Mouse (Mus musculus): ENCODE measurements around the gene Smim22.

Smim22 gene

DNA sequence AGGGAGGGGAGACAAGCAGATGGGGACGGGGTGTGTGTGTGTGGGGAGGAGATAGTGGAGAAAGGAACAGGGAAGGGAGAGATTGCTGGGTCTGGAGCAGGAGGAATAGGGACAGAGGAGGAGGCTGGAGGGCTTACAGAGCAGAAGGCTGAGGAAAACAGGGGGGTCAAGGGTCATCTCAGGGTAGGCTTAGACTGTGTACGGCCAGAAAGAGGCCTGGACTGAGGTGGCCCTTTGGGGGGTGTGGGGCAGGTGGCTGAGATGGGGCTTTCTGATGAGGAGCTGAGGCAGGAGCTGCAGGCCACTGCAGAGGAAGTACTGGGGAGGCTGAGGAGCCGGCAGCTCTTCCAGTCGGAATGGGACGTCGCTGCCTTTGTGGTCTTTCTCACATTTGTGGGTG lies 404 bp downstream of the Smim22 start:
- DNase-seq (ENCODE audit: extremely low spot score, low read depth, low spot score) = no peak

DNA sequence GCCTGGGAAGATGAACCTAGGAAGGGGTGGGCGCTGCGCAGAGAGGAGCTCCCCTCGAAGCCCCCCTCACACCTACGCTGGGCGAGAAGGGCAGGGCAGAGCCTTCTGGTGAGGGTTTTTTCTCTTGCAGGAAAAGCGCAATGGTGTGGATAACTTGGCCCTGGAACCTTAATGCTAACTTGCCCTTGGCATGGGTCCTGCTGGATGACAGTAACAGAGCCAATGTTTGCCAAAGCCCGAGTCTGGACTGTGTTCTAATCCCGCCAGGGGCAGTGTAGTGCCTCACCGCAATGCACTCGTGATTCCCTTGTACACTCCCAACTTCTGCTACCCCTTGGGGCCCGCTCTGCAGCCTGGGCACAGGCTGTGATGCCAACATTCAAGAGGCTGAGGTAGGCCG lies 988 bp downstream of the Smim22 start:
- DNase-seq (ENCODE audit: extremely low spot score, low read depth, low spot score) = no peak

DNA sequence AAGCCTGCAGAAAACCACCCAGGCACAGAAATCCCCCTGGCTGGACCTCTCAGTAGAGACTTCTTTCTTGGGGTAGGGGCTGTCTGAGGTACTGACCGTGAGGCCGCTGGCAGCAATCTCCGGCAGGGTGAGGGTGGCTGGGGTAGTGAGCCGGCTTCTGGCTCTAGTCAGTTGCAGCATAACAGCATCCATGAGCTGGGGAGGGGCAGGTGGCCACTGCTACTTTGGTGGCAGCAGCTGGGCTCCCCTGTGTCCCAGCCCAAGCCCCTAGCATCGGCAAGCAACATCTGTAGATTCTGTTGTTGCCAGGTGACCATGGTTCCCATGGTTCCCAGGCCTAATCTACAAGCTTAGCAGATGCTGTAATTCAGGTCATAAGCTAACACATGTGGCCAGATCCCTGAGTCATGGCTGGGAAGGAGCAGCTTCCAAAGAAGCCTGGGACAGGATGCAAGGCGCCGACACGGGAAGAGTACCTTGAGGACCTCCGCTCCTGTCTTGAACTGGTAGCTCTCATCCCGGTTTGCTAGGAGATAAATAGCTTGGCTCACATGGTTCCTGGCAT lies 3.4 kb downstream of the Smim22 start:
- DNase-seq (ENCODE audit: extremely low spot score, low read depth, low spot score) = no peak

DNA sequence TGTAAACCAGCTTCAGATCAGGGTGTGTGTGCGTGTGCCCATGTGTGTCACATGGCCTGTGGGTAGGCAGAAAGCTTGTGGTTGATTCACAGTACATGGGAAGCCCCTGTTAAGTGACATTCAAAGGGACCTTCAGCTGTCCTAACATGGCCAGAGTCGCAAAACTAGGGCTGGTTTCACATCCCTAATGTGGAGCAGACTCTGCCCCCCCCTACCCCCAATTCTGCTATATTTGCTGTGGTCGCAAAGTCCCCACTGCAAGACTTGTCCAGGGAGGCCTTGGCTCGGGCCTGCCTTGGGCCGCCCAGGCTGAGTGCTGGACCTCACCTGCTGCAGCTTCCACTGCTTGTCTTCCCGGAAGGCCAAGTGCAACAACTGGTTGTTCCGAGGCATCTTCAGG lies 4.2 kb downstream of the Smim22 start:
- no peak for DNase-seq (ENCODE audit: extremely low spot score, low read depth, low spot score)

DNA sequence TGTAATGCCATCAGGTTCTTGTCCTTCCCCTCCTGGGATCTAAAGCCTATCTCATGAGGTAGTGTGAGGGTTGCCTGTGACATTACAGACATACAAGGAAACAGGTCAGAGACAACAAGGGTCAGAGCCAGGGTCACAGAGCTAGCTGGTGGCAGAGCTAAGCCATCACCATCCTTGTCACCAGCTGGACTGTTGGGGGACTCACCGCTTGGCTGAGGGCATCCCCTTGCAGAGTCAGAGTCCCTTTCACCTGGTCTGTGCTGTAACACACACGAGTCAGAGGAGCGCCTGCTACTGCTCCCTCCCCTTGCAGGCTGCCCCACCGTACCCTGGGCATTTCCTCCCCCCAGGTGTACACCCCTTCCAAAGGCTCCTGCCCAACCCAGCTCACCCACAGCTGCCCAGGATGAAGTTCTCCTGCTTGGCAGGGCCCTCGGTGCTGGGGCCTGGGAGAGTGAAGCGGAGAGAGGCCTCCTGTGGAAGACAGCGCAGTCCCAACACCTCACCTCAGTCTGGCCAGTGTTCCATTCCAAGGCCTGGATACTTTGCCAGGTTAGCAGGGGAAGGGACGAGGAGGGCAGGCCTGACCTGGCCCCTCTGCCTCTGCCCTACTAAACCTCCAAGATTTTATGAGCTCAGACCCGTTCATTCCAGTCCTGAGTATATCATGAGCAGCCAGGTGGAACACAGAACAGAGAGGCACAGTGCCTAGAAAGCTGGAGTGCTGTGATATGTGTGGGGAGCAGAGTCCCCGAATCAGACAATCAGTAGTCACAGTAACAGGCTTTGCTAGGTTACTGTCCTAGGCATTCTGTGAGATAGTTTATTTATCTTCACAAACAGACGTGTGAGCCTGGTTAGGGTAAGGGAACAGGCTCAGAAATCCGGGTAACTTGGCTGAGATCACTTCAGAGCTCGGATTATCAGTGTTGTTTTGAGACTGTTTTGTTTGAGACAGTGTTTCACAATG lies 5.2 kb downstream of the Smim22 start:
- no peak for DNase-seq (ENCODE audit: extremely low spot score, low read depth, low spot score)

DNA sequence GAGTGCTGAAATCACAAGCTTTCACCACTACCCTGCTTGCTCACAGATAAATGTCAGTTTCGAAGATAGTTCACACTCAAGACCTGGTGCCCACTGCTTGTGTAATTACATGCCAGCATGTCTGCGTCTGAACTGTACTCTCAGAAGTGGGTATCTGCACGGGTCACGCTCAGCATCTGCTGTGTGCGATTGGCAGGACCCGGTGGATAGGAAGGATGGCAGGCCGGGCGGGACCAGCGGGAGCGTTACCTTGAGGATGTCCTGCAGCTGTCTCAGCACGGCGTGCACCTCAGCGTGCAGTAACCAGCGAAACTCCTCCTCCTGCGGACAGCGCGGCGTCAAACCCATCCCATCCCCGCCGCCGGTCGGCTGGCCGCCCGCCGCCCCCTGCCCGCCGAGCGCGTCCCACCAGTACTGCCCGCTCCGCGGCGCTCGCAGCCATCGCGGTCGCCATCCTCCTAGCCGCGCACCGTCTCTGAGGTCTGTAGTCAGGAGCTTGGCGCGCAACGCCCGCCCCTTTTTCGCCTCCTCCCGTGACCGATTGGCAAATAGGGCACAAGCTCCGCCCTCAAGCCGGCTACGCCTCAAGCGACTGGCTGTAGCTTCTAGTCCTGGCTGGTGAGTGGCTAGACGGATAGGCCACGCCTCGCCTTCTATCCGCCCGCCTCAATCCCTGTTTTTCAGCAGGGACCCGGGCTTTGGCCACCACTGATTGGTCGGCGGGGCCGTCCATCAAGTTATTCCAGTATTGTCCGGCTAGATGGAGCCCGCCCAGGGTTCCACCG lies 6.2 kb downstream of the Smim22 start, which contains the start of gene Rogdi:
Gene Rogdi (minus strand): TSS at position 500 of the 785 bp plus-strand sequence.
- DNase-seq (ENCODE audit: extremely low spot score, low read depth, low spot score) = peak; percentile 95

DNA sequence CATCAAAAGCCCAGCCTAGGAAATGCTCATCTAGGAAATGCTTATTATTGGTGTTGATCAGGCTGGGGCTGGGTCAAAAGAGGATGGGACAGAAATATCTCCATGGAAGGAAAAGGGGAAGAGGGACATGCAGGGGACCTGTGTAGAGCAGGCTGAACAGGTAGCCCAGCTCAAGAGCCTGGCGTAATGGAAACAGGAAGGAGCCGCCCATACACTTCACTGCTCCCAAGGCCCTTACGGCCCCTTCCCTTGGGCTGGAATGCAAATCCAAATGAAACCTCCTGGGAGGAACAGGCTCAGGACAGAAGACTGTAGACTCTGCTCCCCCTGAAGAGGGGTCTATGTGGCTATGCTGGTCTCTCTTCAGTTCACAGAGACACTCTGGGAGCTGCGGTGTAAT lies 7.5 kb downstream of the Smim22 start:
- no peak for DNase-seq (ENCODE audit: extremely low spot score, low read depth, low spot score)

DNA sequence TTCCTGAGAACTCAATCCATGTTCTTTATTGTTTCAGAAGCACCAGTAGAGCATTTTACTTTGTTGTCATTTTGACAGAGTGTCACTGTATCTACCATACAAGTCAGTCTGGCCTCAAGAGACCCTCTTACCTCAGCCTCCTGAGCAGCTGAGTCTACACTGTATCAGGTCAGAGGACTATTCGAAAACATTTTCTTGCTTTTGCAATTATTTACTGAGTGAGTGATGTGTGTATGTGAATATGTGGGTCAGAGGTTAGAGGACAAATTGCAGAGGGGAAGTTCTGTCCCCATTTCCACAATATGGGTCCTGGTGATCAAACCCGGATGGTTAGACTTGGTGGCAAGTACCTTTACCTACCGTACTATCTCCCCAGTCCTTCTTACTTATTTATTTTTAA lies 16.9 kb downstream of the Smim22 start:
- no peak for DNase-seq (ENCODE audit: extremely low spot score, low read depth, low spot score)

DNA sequence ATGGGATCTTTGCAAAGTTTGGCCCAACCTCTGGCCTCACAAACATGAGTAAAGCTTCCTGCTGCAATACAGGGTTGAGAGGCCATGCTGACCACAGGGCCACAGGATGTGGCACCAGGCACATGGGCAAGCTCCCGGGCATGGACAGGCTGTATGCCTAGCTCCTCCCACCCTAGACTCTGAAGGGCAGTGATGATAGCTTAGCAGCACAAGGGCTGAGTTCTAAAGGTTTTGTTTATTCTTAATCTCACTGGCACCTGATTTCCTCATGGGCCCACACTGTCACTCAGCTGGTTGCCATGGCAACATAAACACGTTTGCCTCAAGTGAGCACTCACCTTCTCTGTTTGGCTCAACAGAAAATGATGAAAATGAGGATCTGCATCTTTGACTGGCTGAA lies 22.8 kb downstream of the Smim22 start:
- no peak for DNase-seq (ENCODE audit: extremely low spot score, low read depth, low spot score)

DNA sequence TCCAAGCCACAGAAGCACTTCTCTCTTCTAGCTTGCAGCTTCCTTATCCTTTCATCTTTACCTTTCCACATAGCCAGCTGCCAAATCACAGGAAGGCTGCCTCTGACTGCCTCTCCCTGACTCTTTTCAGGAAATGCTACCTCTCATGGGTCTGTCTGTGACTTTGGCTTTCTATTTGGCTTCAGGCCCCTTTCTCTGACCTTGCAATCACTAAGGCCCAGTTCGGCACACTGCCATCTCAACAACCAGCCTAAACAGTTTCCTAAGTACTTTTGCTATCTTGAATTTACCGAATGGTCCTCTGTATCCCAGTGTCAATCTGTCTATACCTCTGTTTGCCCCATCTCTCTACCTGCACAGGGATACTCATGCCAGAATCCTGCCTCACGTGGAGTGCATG lies 28.5 kb downstream of the Smim22 start:
- DNase-seq (ENCODE audit: extremely low spot score, low read depth, low spot score) = no peak

DNA sequence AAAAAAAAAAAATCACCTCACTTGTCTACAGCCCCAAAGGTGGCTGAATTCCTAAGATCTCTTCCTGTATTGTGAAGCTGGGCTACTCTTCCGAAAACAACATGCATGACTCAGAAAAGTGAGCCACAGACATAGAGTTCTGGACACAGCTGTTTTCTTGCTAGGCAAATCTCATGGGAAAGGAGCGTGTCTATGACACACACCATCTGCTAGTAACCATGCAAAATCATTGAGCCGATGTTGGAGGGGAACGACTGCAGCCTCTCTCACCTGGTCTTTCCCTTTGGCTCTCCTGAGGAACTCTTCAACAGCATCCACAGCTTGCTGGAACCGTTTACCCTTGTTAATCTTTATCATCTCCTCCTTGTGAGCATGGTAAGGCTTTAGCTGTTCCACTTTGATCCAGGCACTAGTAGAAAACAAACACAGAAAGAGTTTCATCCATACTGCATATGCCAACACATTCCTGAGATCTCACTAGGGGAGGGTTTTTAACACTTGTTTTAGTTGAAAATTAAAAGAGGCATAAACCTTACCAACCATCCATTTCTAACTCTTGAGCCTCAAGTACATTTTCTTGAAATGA lies 29.7 kb downstream of the Smim22 start:
- no peak for DNase-seq (ENCODE audit: extremely low spot score, low read depth, low spot score)

DNA sequence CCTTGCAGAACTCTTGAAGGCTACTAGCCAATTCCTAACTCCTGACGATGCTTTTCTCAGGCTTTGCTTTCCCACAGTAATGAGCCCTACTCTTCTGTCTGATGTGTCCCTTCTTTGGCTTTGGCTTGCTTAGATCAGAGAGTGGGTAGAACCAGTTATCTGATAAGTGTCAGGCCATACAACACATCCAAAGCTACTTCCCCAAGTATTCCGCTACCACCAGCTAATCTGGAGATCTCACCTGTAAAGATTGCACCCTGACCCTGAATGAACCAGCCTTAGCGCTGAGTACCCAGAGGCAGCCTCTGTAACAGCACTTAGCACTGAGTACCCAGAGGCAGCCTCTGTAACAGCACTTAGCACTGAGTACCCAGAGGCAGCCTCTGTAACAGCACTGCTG lies 38.2 kb downstream of the Smim22 start:
- no peak for DNase-seq (ENCODE audit: extremely low spot score, low read depth, low spot score)

DNA sequence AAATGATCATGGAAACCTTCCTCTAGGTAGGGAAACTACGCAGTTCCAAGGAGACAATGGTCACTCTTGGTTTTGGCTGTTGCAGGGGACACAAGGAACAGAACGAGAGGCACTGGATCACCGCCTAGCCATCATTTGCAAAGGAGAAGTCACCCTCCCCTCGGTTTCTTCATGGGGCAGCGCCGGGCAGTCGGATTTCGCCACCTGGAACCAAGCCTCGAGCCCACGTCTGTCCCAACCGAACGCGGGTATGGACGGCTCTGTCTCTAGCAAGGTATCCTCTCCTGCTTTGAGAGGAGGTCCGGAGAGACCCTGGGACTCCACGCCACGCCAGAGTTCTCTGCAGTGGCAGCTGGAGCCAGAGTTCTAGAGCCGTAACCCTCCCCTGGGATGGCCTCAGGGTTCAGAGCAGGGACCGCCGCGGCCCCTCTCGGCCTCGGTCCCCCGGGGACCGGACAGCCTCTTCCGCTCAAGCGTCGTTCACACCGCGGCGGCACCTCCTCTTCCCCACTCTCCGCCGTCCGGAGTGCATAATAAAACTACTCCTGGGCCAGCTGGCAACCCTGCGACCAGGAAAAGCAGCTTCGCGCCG lies 42.2 kb downstream of the Smim22 start:
- no peak for DNase-seq (ENCODE audit: extremely low spot score, low read depth, low spot score)

DNA sequence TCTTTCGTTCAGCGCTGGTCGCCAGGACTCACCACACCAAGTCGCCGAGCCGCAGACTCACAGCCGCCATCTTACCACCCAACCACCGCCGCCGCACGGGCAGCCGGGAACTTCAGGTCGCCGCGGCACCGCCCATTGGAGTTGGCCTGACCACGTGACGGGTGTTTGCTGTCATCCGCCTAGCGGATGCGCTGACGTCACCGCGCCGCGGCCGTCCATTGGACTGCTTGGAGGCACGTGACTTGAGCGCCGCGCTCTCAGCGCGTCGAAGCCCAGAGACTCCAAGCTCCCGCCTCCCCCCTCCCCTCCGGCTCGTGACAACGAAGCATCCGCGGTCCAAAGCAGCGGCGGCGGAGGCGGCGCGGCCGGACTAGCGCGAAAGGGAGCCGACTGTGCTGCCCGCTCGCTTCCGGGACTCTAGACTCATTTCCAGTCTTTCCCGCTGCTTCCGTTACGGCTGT lies 42.7 kb downstream of the Smim22 start, which contains the start of the genes Glyr1 and Ubn1:
Gene Glyr1 (minus strand): TSS at position 90 of the 461 bp plus-strand sequence.
Gene Ubn1 (plus strand): TSS at position 284 of the 461 bp plus-strand sequence.
- peak; percentile 97 for DNase-seq (ENCODE audit: extremely low spot score, low read depth, low spot score)

DNA sequence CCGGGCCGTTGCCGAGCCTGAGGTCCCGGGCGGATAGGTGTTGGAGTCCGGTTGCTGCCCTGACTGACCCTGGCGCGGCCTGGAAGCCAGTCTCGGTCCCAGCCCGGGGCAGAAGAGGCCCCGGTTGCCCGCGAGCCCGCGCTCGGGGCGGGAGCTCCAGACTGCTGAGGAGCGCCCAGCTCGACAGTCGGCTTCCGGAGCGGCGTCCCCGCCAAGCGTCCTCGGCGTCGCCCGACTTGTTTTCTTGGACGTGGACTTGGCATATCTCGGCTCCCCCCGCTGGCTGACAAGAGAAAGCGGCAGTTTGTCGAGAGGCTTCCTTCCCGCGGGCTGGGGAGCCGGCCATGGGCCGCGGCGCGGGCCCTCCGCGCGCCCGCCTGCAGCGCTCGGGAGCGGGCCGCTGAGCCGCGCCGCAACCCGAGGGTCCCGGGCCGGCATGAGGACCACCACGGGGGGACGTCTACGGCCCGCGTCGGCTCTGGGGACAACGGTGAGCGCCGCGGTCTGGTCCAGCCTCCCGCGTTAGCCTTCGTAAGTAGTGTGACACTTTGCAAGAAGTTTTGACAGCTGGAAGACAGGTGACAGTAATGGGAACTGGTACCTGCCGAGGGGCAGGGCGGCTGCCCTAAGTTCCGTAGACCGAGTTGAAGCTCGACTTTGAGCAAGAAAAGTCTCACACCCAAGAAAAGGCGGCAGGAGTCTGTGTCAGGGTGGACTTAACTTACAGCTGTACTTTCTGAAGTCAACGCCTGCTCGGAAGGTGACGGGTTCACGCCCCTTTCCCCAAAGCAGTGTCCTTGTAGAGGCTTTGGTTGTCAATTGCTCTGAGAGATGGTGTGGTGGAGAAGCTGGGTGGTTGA lies 43.4 kb downstream of the Smim22 start:
- DNase-seq (ENCODE audit: extremely low spot score, low read depth, low spot score) = no peak
